Mouse (Mus musculus): Measurements from ENCODE around the gene Adat1. TPM values are rescaled to one million over a fixed set of nuclear protein-coding genes. Genes with fewer than 3 reads are reported as not detected.

Adat1 gene
- polyA plus RNA-seq, 1 experiment from 2014 or later, result 1.8 TPM

DNA sequence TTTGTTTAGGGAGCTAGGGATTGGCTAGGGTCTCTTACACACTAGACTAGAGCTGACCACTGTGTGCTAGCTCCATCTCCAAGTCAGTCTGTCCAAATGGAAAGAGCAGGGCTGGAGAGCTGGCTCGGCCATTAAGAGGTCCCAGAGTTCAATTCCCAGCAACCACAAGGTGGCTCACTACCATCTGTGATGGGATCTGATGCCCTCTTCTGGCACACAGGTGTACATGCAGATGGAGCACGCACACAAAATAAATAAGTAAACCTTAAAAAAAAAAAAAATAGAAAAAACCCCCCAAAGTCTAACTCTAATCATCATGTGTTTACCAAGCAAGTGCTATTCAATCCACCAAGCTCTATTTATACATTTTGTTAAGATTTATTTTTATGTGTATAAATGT is 72.4 kb downstream of the Adat1 start:
- TF ChIP-seq CTCF (IDR thresholded peaks at IDR 0.05; ENCODE audit: low read depth) (peak; percentile 78), EP300 (IDR thresholded peaks at IDR 0.05; ENCODE audit: low read depth) (no peak)
- Histone ChIP-seq H3K4me2 (ENCODE audit: low read depth, low read length) (no peak overlapping the region), H3K9ac (replicated peaks) (no peak overlapping the region), H3K4me1 (ENCODE audit: insufficient read depth) (no peaks in the 10 kb centered on the region), H3K36me3 (replicated peaks; ENCODE audit: insufficient read depth, low read length) (no peaks in the 10 kb centered on the region), H3K27me3 (ENCODE audit: insufficient read depth, low read length) (peaks cover 3% of the 10 kb centered on the region; the same call in 1 of the 2 replicates), H3K9me3 (ENCODE audit: low read length) (no peaks in the 10 kb centered on the region), H3K27ac (ENCODE audit: low read depth) (no peak overlapping the region), H3K4me3 (ENCODE audit: low read depth, low read length) (no peak overlapping the region)
- 75% methylated on average over 2 of the region's 2 CpGs for WGBS (ENCODE audit: insufficient replicate concordance)
- DNase-seq, result no peak
- no peak for ATAC-seq

Other genes with a start within 250 kb of the Adat1 start
- 9.9 and 11.6 TPM in 2 replicates for gene Bcar1, start 248.5 kb downstream of the Adat1 start, polyA plus RNA-seq (2015; fragmentation: Nextera tagmentation; extraction: Ambion mirVana)
- 48.9 and 51.3 TPM in 2 replicates for gene Cfdp1, start 138.0 kb downstream of the Adat1 start, polyA plus RNA-seq (2015; fragmentation: Nextera tagmentation; extraction: Ambion mirVana)
- 4.9 TPM in 2 replicates for gene Tmem170, start 115.6 kb downstream of the Adat1 start, polyA plus RNA-seq (2015; fragmentation: Nextera tagmentation; extraction: Ambion mirVana)
- not detected in 2 replicates for gene Chst5, start 81.9 kb downstream of the Adat1 start, polyA plus RNA-seq (2015; fragmentation: Nextera tagmentation; extraction: Ambion mirVana)
- 0.56 and 1.0 TPM in 2 replicates for gene Tmem231, start 58.4 kb downstream of the Adat1 start, polyA plus RNA-seq (2015; fragmentation: Nextera tagmentation; extraction: Ambion mirVana)
- gene Gabarapl2, start 51.6 kb downstream of the Adat1 start, polyA plus RNA-seq (2015; fragmentation: Nextera tagmentation; extraction: Ambion mirVana), result 162 and 173 TPM in 2 replicates
- gene Kars, start 19.0 kb upstream of the Adat1 start, polyA plus RNA-seq (2015; fragmentation: Nextera tagmentation; extraction: Ambion mirVana), result 47.5 and 48.2 TPM in 2 replicates
- 5.1 and 5.4 TPM in 2 replicates for gene Terf2ip, start 19.1 kb upstream of the Adat1 start, polyA plus RNA-seq (2015; fragmentation: Nextera tagmentation; extraction: Ambion mirVana)
- 0.28 TPM in 1 of 2 replicates, not detected in the other for gene Gm6793, start 22.7 kb upstream of the Adat1 start, polyA plus RNA-seq (2015; fragmentation: Nextera tagmentation; extraction: Ambion mirVana)